Mouse (Mus musculus) mouse trophoblast stem cell (cell line): ENCODE measurements around the gene Tmem268.

Experiments
- in situ Hi-C, 2 experiments: fragments of 300-500 bp; cut with MseI, MboI; formaldehyde crosslinking; loops; 2 replicates in 1 of 2; 3 replicates in 1 of 2; pipeline ENCODE4 v1.15.1; 2025

Gene Tmem268

GRCm38 (mm10) chr4:63555111-63555510, 3.5 kb upstream of the Tmem268 start:
- in situ Hi-C loops: no loop called here

GRCm38 (mm10) chr4:63556665-63557064, 1.9 kb upstream of the Tmem268 start:
- in situ Hi-C loops: no loop called here

- in situ Hi-C loops: no loop called here
Observed at GRCm38 (mm10) chr4:63557124-63558059, 1.2 kb upstream of the Tmem268 start.

GRCm38 (mm10) chr4:63559127-63559697, 631 bp downstream of the Tmem268 start:
- in situ Hi-C loops: no loop called here

GRCm38 (mm10) chr4:63560079-63560478, 1.5 kb downstream of the Tmem268 start:
- in situ Hi-C loops: no loop called here

- in situ Hi-C loops: no loop called here
Observed at GRCm38 (mm10) chr4:63561861-63562675, 3.5 kb downstream of the Tmem268 start.

GRCm38 (mm10) chr4:63562742-63563141, 4.2 kb downstream of the Tmem268 start:
- in situ Hi-C loops: no loop called here

- in situ Hi-C loops: no loop called here
Observed at GRCm38 (mm10) chr4:63567712-63568390, 9.3 kb downstream of the Tmem268 start.

- in situ Hi-C loops: no loop called here
Observed at GRCm38 (mm10) chr4:63569322-63569721, 10.7 kb downstream of the Tmem268 start.

GRCm38 (mm10) chr4:63570208-63570781, 11.7 kb downstream of the Tmem268 start:
- in situ Hi-C loops: no loop called here

GRCm38 (mm10) chr4:63572621-63573020, 14.0 kb downstream of the Tmem268 start:
- in situ Hi-C loops: no loop called here

GRCm38 (mm10) chr4:63579649-63580048, 21.1 kb downstream of the Tmem268 start:
- in situ Hi-C loops: no loop called here

- in situ Hi-C loops: no loop called here
Observed at GRCm38 (mm10) chr4:63580078-63580477, 21.5 kb downstream of the Tmem268 start.

- in situ Hi-C loops: no loop called here
Observed at GRCm38 (mm10) chr4:63582580-63582979, 24.0 kb downstream of the Tmem268 start.

- in situ Hi-C loops: no loop called here
Observed at GRCm38 (mm10) chr4:63585216-63585615, 26.6 kb downstream of the Tmem268 start.

GRCm38 (mm10) chr4:63586240-63586639, 27.7 kb downstream of the Tmem268 start:
- in situ Hi-C loops: no loop called here

- in situ Hi-C loops: no loop called here
Observed at GRCm38 (mm10) chr4:63589987-63590386, 31.4 kb downstream of the Tmem268 start.

GRCm38 (mm10) chr4:63590538-63590937, 32.0 kb downstream of the Tmem268 start:
- in situ Hi-C loops: no loop called here

- in situ Hi-C loops: no loop called here
Observed at GRCm38 (mm10) chr4:63594459-63595110, 36.0 kb downstream of the Tmem268 start.

GRCm38 (mm10) chr4:63595259-63595658, 36.7 kb downstream of the Tmem268 start:
- in situ Hi-C loops: no loop called here

- in situ Hi-C loops: no loop called here
Observed at GRCm38 (mm10) chr4:63596010-63596409, 37.4 kb downstream of the Tmem268 start.
